Mouse (Mus musculus) liver, embryonic 12.5 days (tissue): ENCODE measurements at regions not wholly inside any gene's neighbourhood (a gene's known extent, or its start where the extent isn't known, plus 50 kb on each side); places are given as distances from the start of the nearest gene placed in this dataset.

Experiments
- ATAC-seq: fragments of 200-750 bp; cut with Nextera tagmentation; 2 replicates; pipeline ENCODE4 v1.8.0; 2017; ENCODE audit warnings: moderate number of reproducible peaks, mild to moderate bottlenecking, moderate library complexity
- H3K27ac ChIP-seq: fragments of 300-500 bp; sonication (generic); 2 replicates; pipeline ENCODE4 v1.5.1; 2016; ENCODE audit warnings: mild to moderate bottlenecking
- H3K27me3 ChIP-seq: fragments of 300-500 bp; sonication (generic); replicated peaks from 2 replicates; pipeline ENCODE4 v1.6.1; 2016; ENCODE audit warnings: mild to moderate bottlenecking, moderate library complexity
- H3K36me3 ChIP-seq: fragments of 300-500 bp; sonication (generic); 2 replicates; pipeline ENCODE4 v1.6.1; 2016; ENCODE audit warnings: mild to moderate bottlenecking, moderate library complexity
- H3K4me1 ChIP-seq: fragments of 300-500 bp; sonication (generic); 2 replicates; pipeline ENCODE4 v1.6.1; 2016
- H3K4me2 ChIP-seq: fragments of 300-500 bp; sonication (generic); 2 replicates; pipeline ENCODE4 v1.6.1; 2016; ENCODE audit warnings: mild to moderate bottlenecking, moderate library complexity
- H3K4me3 ChIP-seq: fragments of 300-500 bp; sonication (generic); 2 replicates; pipeline ENCODE4 v1.5.1; 2016; ENCODE audit warnings: mild to moderate bottlenecking, moderate library complexity
- H3K9ac ChIP-seq: fragments of 300-500 bp; sonication (generic); 2 replicates; pipeline ENCODE4 v1.6.1; 2016; ENCODE audit warnings: mild to moderate bottlenecking, moderate library complexity
- H3K9me3 ChIP-seq: fragments of 300-500 bp; sonication (generic); replicated peaks from 2 replicates; pipeline ENCODE4 v1.6.1; 2016; ENCODE audit warnings: mild to moderate bottlenecking, moderate library complexity
- WGBS: fragments of 180-500 bp; shearing (Covaris S2); methylation state at CpG from one replicate; pipeline ENCODE4 v1.1.7; 2016; ENCODE audit not compliant: insufficient replicate concordance; 5-methylcytosine and 5-hydroxymethylcytosine counted together

GRCm38 (mm10) chr13:44394016-44394415 lies 335.3 kb upstream of the Jarid2 start:
- Histone ChIP-seq H3K4me2 (no peak overlapping the region), H3K4me3 (no peak overlapping the region), H3K4me1 (no peaks in the 10 kb centered on the region), H3K9me3 (no peaks in the 10 kb centered on the region), H3K27ac (no peak overlapping the region), H3K36me3 (no peaks in the 10 kb centered on the region), H3K27me3 (no peaks in the 10 kb centered on the region), H3K9ac (no peak overlapping the region)
- 74% methylated on average over 5 of the region's 5 CpGs for WGBS
- ATAC-seq = no peak

- H3K4me1 ChIP-seq = no peaks in the 10 kb centered on the region
- 71% methylated on average over 15 of the region's 15 CpGs for WGBS
- H3K36me3 ChIP-seq = no peaks in the 10 kb centered on the region
Observed at GRCm38 (mm10) chr13:44398613-44399369, 330.5 kb upstream of the Jarid2 start.

GRCm38 (mm10) chr13:44399370-44399685 lies 329.9 kb upstream of the Jarid2 start:
- Histone ChIP-seq H3K4me3 (no peak overlapping the region), H3K4me1 (no peaks in the 10 kb centered on the region), H3K9ac (no peak overlapping the region), H3K27ac (no peak overlapping the region), H3K27me3 (no peaks in the 10 kb centered on the region), H3K9me3 (no peaks in the 10 kb centered on the region), H3K4me2 (no peak overlapping the region), H3K36me3 (no peaks in the 10 kb centered on the region)
- no peak for ATAC-seq
- WGBS = 45% methylated on average over 2 of the region's 4 CpGs

More at GRCm38 (mm10) chr13:44398613-44399369, 330.5 kb upstream of the Jarid2 start:
- Histone ChIP-seq H3K4me2 (no peak overlapping the region), H3K4me3 (no peak overlapping the region), H3K27ac (no peak overlapping the region), H3K9ac (no peak overlapping the region), H3K9me3 (no peaks in the 10 kb centered on the region), H3K27me3 (no peaks in the 10 kb centered on the region)
- no peak for ATAC-seq

DNA sequence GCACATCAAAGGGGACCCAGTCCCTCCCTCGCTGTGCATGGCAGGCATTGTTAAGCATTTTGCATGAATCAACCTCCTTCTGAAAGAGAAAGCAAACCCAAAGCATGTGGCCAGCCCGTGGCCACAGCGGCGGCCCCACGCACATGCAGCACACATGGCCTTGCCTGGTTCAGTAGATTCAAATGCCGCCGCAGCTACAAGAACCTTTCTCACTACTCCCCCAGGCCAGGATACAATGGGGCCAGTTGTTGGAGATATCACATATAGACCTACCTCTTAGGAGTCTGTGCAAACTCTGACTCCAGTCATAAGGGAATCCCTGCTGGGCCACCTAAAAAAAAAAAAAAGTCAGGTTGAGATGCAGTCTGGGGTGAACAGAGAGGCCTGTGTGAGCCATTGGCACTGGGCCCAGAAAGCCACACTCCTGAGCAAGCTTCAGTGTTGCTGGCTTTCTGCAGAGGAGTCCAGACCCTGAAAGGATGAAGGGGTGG lies 329.4 kb upstream of the Jarid2 start:
- WGBS = 77% methylated on average over 7 of the region's 7 CpGs
- Histone ChIP-seq H3K36me3 (no peaks in the 10 kb centered on the region), H3K27ac (no peak overlapping the region), H3K4me1 (no peaks in the 10 kb centered on the region), H3K9me3 (no peaks in the 10 kb centered on the region), H3K4me2 (no peak overlapping the region), H3K4me3 (no peak overlapping the region), H3K9ac (no peak overlapping the region), H3K27me3 (no peaks in the 10 kb centered on the region)
- ATAC-seq = no peak

DNA sequence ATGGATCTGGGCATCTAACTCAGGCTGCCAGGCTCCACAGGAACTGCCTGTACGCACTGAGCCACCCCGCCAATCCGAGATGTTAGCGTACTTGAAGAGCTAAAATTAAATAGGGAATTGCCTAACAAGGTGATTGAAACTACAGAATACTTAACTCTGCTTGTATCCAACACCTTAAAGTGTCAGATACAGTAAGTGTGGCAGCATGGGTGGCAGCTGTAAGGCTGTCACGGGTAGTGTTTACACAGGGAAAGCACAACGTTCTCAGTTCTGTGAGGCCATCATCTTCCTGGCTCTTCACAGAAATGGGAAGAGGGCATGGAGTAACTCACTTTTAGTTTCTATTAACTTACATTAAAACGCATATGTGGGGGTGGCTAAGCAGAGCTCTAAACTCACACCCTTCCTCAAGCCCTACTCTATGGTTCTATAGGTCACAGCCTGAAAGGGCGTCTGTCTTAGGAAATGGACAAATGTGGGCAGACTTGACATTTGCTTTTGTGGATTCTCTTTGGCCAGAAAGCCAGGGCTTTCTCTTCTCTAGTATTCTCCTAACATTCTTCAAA lies 325.2 kb upstream of the Jarid2 start:
- Histone ChIP-seq H3K4me3 (no peak overlapping the region), H3K27ac (no peak overlapping the region), H3K9ac (no peak overlapping the region), H3K9me3 (no peaks in the 10 kb centered on the region), H3K4me2 (no peak overlapping the region), H3K27me3 (no peaks in the 10 kb centered on the region), H3K36me3 (no peaks in the 10 kb centered on the region), H3K4me1 (peaks cover 5% of the 10 kb centered on the region; the same call in 1 of the 2 replicates)
- no peak for ATAC-seq
- WGBS = 73% methylated on average over 8 of the region's 8 CpGs

DNA sequence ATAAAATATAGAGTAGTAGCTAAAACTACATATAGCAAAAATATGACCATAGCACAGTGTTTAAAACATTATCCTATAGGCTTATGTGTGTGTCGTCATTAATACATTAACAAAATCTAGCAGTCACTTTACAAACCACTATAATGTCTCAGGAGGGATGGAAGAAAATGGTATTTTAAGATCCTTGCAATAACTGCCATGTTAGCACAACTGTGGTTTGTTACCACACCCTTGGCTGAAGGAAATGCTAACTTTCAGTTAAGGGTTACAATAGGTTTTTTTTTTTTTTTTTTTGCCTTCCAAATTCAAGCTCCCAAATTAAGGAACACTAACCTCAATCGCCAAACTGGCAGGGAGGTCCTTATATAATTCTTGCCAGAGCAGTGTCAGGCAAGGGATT lies 322.0 kb upstream of the Jarid2 start:
- H3K27ac ChIP-seq = no peak overlapping the region
- H3K4me1 ChIP-seq = peaks cover 5% of the 10 kb centered on the region; the same call in 1 of the 2 replicates
- no peak overlapping the region for H3K4me3 ChIP-seq
- H3K4me2 ChIP-seq = no peak overlapping the region
- no peak overlapping the region for H3K9ac ChIP-seq
- no peaks in the 10 kb centered on the region for H3K36me3 ChIP-seq
- no peaks in the 10 kb centered on the region for H3K27me3 ChIP-seq
- WGBS = 61% methylated on average over 2 of the region's 2 CpGs
- ATAC-seq = no peak
- no peaks in the 10 kb centered on the region for H3K9me3 ChIP-seq

DNA sequence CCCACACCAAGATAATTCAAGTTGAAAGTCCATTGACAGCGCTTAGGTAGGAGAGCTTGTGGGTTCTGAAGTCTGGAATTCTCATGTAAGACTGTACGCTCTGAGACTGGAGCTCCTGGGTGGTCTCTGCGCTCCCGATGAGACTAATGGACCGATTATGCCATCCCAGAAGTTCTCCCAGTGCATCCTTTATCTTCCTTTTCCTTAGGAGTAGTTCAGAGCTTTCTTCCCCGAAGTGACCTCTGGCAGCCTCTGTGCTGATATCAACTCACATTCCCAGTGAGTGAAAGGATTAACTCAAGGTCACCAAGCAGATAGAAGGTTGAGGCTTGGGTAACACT lies 320.7 kb upstream of the Jarid2 start:
- no peaks in the 10 kb centered on the region for H3K36me3 ChIP-seq
- ATAC-seq = no peak
- no peak overlapping the region for H3K4me2 ChIP-seq
- peaks cover 5% of the 10 kb centered on the region; the same call in 1 of the 2 replicates for H3K4me1 ChIP-seq
- H3K27ac ChIP-seq = no peak overlapping the region
- H3K9me3 ChIP-seq = no peaks in the 10 kb centered on the region
- H3K27me3 ChIP-seq = no peaks in the 10 kb centered on the region
- H3K9ac ChIP-seq = no peak overlapping the region
- 65% methylated on average over 6 of the region's 6 CpGs for WGBS
- no peak overlapping the region for H3K4me3 ChIP-seq

DNA sequence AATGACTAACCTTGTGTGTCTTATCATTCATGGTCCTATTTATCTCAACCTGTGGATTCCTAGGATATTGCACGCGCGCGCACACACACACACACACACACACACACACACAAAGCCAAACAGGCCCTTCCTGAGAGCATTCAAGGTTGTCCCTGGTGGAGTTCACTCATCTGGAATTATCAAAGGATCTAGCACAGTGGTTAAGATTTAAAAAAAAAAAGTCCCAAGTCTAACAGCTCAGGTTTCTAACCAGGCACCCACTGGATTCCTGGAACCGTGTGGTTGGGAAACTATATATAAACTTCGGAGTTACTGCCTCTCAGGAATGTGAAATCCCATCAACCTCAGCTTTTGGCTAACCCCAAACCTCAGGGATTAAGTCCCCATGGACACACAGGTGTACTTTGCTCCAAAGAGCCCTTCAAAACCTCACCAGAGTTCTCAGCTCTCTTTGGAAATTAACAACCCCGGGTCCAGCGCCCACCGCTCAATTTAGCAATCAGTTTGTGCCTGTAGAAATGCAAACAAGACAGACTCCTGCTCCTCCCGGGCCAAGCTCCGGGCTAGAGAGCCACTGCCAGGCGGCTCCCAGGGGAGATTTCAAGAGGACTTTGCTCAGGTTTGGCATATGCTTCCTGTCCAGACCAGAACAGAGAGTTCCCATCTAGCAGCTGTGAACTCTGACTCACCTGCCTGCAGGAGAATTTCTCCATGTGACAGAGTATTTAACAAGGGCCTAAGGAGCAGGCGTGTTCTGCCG lies 320.1 kb upstream of the Jarid2 start:
- Histone ChIP-seq H3K4me1 (peaks cover 5% of the 10 kb centered on the region; the same call in 1 of the 2 replicates), H3K27me3 (no peaks in the 10 kb centered on the region), H3K36me3 (no peaks in the 10 kb centered on the region), H3K4me3 (no peak overlapping the region), H3K27ac (no peak overlapping the region), H3K4me2 (no peak overlapping the region), H3K9me3 (no peaks in the 10 kb centered on the region), H3K9ac (no peak overlapping the region)
- ATAC-seq = 0 out of 2 replicates have a peak, but pooled peaks have one; percentile 32
- 68% methylated on average over 14 of the region's 14 CpGs for WGBS

DNA sequence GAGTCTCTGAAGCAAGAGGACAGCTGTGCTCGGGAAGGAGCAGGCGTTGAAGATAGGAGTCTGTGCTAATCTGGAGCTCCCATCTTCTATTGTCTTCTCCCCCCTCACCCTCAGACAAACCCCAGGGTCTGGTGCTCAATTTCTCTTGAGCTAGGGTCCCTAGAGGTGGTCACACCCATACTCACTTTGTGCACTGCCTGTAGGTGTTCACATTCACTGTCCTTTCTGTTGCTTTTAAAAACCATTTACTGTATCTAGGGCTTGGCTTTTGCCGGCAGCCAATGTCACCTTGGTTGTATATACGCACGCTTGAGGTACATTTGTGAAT lies 319.6 kb upstream of the Jarid2 start:
- no peak overlapping the region for H3K4me2 ChIP-seq
- H3K4me1 ChIP-seq = peaks cover 5% of the 10 kb centered on the region; the same call in 1 of the 2 replicates
- no peak for ATAC-seq
- no peak overlapping the region for H3K4me3 ChIP-seq
- H3K27ac ChIP-seq = peak overlapping the region; percentile 50; the same call in 1 of the 2 replicates
- H3K27me3 ChIP-seq = no peaks in the 10 kb centered on the region
- H3K9ac ChIP-seq = no peak overlapping the region
- no peaks in the 10 kb centered on the region for H3K36me3 ChIP-seq
- 67% methylated on average over 5 of the region's 5 CpGs for WGBS
- no peaks in the 10 kb centered on the region for H3K9me3 ChIP-seq

- H3K4me2 ChIP-seq = no peak overlapping the region
- no peaks in the 10 kb centered on the region for H3K9me3 ChIP-seq
- 80% methylated on average over 2 of the region's 2 CpGs for WGBS
- no peak overlapping the region for H3K27ac ChIP-seq
- H3K4me1 ChIP-seq = peaks cover 12% of the 10 kb centered on the region; the same call in 1 of the 2 replicates
- H3K9ac ChIP-seq = no peak overlapping the region
- no peaks in the 10 kb centered on the region for H3K36me3 ChIP-seq
- H3K4me3 ChIP-seq = no peak overlapping the region
- no peak for ATAC-seq
- no peaks in the 10 kb centered on the region for H3K27me3 ChIP-seq
Observed at GRCm38 (mm10) chr13:44411781-44412496, 317.3 kb upstream of the Jarid2 start.

- Histone ChIP-seq H3K9ac (no peak overlapping the region), H3K9me3 (no peaks in the 10 kb centered on the region), H3K27ac (no peak overlapping the region), H3K4me1 (peaks cover 15% of the 10 kb centered on the region; the same call in 1 of the 2 replicates), H3K36me3 (no peaks in the 10 kb centered on the region), H3K4me2 (no peak overlapping the region), H3K27me3 (no peaks in the 10 kb centered on the region), H3K4me3 (no peak overlapping the region)
- 63% methylated on average over 9 of the region's 9 CpGs for WGBS
- no peak for ATAC-seq
Observed at GRCm38 (mm10) chr13:44413305-44413704, 316.0 kb upstream of the Jarid2 start.

DNA sequence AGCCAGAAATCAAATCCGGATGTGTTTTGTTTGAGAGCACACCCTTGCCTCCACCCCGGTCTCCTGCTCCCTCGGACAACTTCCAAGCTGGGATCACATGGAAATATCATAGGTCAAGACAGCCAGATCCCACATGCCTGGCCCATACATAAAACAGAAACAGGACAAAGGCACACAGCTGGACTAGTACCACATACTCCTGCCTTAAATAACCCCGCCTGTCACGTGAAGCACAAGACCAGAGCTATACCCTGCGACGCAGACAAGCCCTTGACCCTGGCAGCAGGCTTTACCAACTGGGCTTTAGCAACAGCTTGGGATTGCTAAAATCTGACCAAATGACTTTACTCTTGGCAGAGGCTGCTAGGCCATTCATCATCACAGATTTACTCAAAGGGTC lies 313.3 kb upstream of the Jarid2 start:
- Histone ChIP-seq H3K27me3 (no peaks in the 10 kb centered on the region), H3K27ac (no peak overlapping the region), H3K4me2 (no peak overlapping the region), H3K4me1 (peaks cover 25% of the 10 kb centered on the region), H3K36me3 (no peaks in the 10 kb centered on the region), H3K9me3 (no peaks in the 10 kb centered on the region), H3K9ac (no peak overlapping the region), H3K4me3 (no peak overlapping the region)
- 66% methylated on average over 7 of the region's 7 CpGs for WGBS
- ATAC-seq = no peak
